Mouse (Mus musculus): ENCODE measurements around the gene Fbxo46. TPM values are rescaled to one million over a fixed set of nuclear protein-coding genes. Genes with fewer than 3 reads are reported as not detected.
A peak's percentile ranks its signal among the peaks of the same experiment; 100 is the strongest.

Gene Fbxo46
- polyA plus RNA-seq, 1 experiment from 2014 or later, result 10.8 TPM

DNA sequence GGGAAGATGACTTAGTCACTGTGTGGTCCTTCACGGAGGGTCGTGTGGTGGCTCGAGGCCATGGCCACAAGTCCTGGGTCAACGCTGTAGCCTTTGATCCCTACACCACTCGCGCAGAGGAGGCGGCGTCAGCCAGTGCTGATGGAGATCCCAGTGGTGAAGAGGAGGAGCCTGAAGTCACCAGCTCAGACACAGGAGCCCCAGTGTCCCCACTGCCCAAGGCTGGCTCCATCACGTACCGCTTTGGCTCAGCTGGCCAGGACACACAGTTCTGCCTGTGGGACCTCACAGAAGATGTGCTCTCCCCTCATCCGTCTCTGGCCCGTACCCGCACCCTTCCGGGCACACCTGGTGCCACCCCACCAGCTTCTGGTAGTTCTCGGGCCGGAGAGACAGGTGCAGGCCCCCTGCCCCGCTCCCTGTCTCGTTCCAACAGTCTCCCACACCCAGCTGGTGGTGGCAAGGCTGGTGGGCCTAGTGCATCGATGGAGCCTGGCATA, 39.2 kb upstream of the Fbxo46 start:
- H3K36me3 ChIP-seq (ENCODE audit: control insufficient read depth, insufficient read depth, low read length), result peaks cover 27% of the 10 kb centered on the region
- H3K4me1 ChIP-seq (ENCODE audit: control insufficient read depth, insufficient read depth, low read length), result peaks cover 52% of the 10 kb centered on the region
- ATAC-seq, result no peak

DNA sequence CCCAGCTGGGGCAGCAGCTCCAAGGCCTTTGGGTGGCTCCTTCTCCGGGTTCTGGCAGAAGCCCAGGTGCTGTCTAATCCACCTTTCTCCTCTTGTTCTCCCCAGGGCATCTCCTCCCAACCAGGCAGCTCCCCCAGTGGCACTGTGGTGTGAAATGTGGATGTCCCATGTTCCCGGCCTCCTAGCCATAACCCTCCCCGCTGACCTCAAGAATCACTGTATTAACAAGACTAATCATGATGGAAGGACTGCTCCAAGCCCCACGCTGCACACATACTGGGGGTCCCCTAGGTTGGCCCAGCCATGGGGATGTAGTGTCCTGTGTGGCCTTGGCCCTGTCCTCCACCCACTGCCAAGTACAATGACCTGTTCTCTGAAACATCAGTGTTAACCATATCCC, 37.5 kb upstream of the Fbxo46 start:
- peaks cover 58% of the 10 kb centered on the region for H3K4me1 ChIP-seq (ENCODE audit: control insufficient read depth, insufficient read depth, low read length)
- H3K4me3 ChIP-seq (ENCODE audit: low read length), result no peak overlapping the region
- H3K9ac ChIP-seq (ENCODE audit: low read depth, low read length), result peak overlapping the region; percentile 22; the same call in 1 of the 2 replicates
- peaks cover 27% of the 10 kb centered on the region for H3K36me3 ChIP-seq (ENCODE audit: control insufficient read depth, insufficient read depth, low read length)
- no peaks in the 10 kb centered on the region for H3K9me3 ChIP-seq (ENCODE audit: control insufficient read depth, low read length)
- 96% methylated on average over 4 of the region's 4 CpGs for WGBS
- peak overlapping the region; percentile 28; the same call in 1 of the 2 replicates for H3K27ac ChIP-seq (ENCODE audit: low read length)
- H3K27me3 ChIP-seq (replicated peaks; ENCODE audit: control insufficient read depth, insufficient read depth, low read length), result no peaks in the 10 kb centered on the region
- H3K4me2 ChIP-seq (ENCODE audit: low read depth, low read length), result no peak overlapping the region
- ATAC-seq, result no peak

More for the DNA sequence above, 39.2 kb upstream of the Fbxo46 start:
- no peak overlapping the region for H3K9ac ChIP-seq (ENCODE audit: low read depth, low read length)
- no peak overlapping the region for H3K27ac ChIP-seq (ENCODE audit: low read length)
- no peak overlapping the region for H3K4me3 ChIP-seq (ENCODE audit: low read length)
- no peaks in the 10 kb centered on the region for H3K9me3 ChIP-seq (ENCODE audit: control insufficient read depth, low read length)
- no peak overlapping the region for H3K4me2 ChIP-seq (ENCODE audit: low read depth, low read length)
- H3K27me3 ChIP-seq (replicated peaks; ENCODE audit: control insufficient read depth, insufficient read depth, low read length), result no peaks in the 10 kb centered on the region
- WGBS, result 87% methylated on average over 19 of the region's 19 CpGs

DNA sequence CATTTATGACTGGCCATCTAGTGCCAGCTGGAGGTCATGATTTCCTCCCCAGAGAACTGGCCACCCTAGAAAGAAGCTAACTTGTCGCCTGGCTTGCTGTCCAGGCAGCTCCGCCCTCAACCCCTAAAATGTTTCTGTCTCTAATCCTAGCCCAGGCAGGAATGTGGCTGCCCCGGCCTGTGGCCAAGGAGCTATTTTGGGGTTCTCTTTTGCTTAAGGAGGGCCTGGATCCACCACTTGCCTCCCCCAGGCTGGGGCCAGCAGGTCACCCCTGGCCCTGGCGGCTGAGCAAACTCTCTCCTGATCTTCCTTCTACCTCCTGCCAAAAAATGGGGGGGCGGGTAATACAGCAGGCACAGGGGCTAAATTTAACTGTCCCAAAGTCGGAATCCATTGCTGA, 36.6 kb upstream of the Fbxo46 start:
- Histone ChIP-seq H3K9me3 (ENCODE audit: control insufficient read depth, low read length) (no peaks in the 10 kb centered on the region), H3K4me3 (ENCODE audit: low read length) (no peak overlapping the region), H3K4me1 (ENCODE audit: control insufficient read depth, insufficient read depth, low read length) (peaks cover 50% of the 10 kb centered on the region), H3K9ac (ENCODE audit: low read depth, low read length) (peak overlapping the region; percentile 22), H3K4me2 (ENCODE audit: low read depth, low read length) (0 out of 2 replicates have a peak overlapping the region, but pooled peaks have one; percentile 49), H3K36me3 (ENCODE audit: control insufficient read depth, insufficient read depth, low read length) (peaks cover 31% of the 10 kb centered on the region), H3K27ac (ENCODE audit: low read length) (peak overlapping the region; percentile 10; the same call in 1 of the 2 replicates), H3K27me3 (replicated peaks; ENCODE audit: control insufficient read depth, insufficient read depth, low read length) (no peaks in the 10 kb centered on the region)
- 54% methylated on average over 6 of the region's 6 CpGs for WGBS
- ATAC-seq, result no peak

DNA sequence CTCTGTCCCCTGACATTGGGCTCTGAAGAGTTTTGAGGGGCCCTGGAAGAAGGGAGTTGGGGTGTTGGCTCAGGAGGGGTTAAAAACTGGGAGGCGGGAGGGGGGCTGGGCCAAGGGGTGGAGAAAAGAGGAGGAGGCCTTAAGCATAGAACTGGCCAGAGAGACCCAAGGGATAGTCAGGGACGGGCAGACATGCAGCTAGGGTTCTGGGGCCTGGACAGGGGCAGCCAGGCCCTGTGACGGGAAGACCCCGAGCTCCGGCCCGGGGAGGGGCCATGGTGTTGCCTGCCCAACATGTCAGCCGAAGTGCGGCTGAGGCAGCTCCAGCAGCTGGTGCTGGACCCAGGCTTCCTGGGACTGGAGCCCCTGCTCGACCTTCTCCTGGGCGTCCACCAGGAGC, 36.0 kb upstream of the Fbxo46 start, which contains the start of gene Dmpk:
Dmpk (plus strand) TSS at position 149 of the 400 bp plus-strand sequence.
- Histone ChIP-seq H3K9ac (ENCODE audit: low read depth, low read length) (peak within 1 kb of the TSS; percentile 73), H3K27ac (ENCODE audit: low read length) (peak within 1 kb of the TSS; percentile 61), H3K4me3 (ENCODE audit: low read length) (peak within 1 kb of the TSS; percentile 50), H3K27me3 (replicated peaks; ENCODE audit: control insufficient read depth, insufficient read depth, low read length) (no peaks in the 10 kb centered on the region), H3K36me3 (ENCODE audit: control insufficient read depth, insufficient read depth, low read length) (peaks cover 29% of the 10 kb centered on the region), H3K4me2 (ENCODE audit: low read depth, low read length) (peak within 1 kb of the TSS; percentile 49), H3K4me1 (ENCODE audit: control insufficient read depth, insufficient read depth, low read length) (peaks cover 50% of the 10 kb centered on the region), H3K9me3 (ENCODE audit: control insufficient read depth, low read length) (no peaks in the 10 kb centered on the region)
- WGBS, result 37% methylated on average over 10 of the region's 10 CpGs
- peak; percentile 51 for ATAC-seq

DNA sequence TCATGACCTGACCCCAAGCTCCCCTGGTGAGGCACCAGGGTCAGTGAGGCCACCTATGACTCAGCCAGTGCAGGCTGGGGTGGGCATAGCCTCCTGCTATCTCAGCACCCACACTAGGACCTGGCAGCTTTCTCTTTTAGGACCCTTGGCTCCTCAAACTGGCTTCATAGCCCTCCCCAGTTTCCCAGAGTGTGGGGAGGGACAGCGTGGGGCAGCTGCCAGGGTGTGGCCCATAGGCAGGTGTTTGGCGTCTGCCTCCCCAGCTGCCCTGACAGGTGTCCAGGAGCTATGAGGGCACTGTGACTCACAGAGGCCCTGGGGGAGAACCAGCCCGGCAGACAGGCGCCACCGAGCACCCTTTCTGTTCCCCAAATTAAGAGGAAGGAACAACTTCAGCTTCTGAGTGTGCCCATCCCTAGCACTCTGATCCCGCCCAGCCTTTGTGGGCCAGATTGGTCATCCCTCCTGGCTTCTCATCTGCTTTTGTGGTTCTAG, 35.3 kb upstream of the Fbxo46 start:
- no peaks in the 10 kb centered on the region for H3K9me3 ChIP-seq (ENCODE audit: control insufficient read depth, low read length)
- H3K9ac ChIP-seq (ENCODE audit: low read depth, low read length), result peak overlapping the region; percentile 73
- H3K4me1 ChIP-seq (ENCODE audit: control insufficient read depth, insufficient read depth, low read length), result peaks cover 50% of the 10 kb centered on the region
- peak overlapping the region; percentile 61 for H3K27ac ChIP-seq (ENCODE audit: low read length)
- H3K4me3 ChIP-seq (ENCODE audit: low read length), result peak overlapping the region; percentile 50
- peak; percentile 25 for ATAC-seq
- peak overlapping the region; percentile 49 for H3K4me2 ChIP-seq (ENCODE audit: low read depth, low read length)
- H3K27me3 ChIP-seq (replicated peaks; ENCODE audit: control insufficient read depth, insufficient read depth, low read length), result no peaks in the 10 kb centered on the region
- 49% methylated on average over 6 of the region's 6 CpGs for WGBS
- H3K36me3 ChIP-seq (ENCODE audit: control insufficient read depth, insufficient read depth, low read length), result peaks cover 28% of the 10 kb centered on the region

DNA sequence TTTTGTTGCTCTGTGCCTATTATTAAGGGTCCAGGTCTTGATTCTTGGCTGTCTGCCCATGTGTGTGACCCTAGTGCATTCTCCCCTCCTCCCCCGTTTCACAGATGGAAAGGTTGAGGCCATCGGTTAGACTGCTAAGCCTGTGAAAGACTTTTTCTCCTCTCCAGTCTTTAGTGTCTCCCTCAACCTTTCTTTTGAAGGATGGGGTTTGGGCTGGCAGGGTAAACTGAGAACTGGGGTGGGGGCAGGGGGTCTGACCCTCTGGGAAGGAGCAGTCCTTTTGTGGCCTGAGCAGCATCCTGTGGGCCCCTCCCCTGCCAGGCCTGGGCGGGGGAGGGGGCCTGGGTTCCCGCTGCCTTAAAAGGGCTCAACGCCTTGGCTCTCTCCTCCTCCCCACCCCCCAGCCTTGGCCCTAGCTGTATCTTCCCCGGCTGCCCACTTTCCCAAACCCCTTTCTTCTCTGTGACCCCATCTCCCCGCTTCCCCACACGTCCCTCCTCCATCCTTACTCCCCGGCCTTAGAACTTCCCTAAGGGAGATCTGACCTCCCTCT, 34.7 kb upstream of the Fbxo46 start:
- no peaks in the 10 kb centered on the region for H3K9me3 ChIP-seq (ENCODE audit: control insufficient read depth, low read length)
- no peaks in the 10 kb centered on the region for H3K27me3 ChIP-seq (replicated peaks; ENCODE audit: control insufficient read depth, insufficient read depth, low read length)
- H3K4me2 ChIP-seq (ENCODE audit: low read depth, low read length), result peak overlapping the region; percentile 49
- peaks cover 50% of the 10 kb centered on the region for H3K4me1 ChIP-seq (ENCODE audit: control insufficient read depth, insufficient read depth, low read length)
- peak overlapping the region; percentile 50 for H3K4me3 ChIP-seq (ENCODE audit: low read length)
- 32% methylated on average over 9 of the region's 9 CpGs for WGBS
- ATAC-seq, result no peak
- H3K36me3 ChIP-seq (ENCODE audit: control insufficient read depth, insufficient read depth, low read length), result peaks cover 28% of the 10 kb centered on the region
- H3K27ac ChIP-seq (ENCODE audit: low read length), result peak overlapping the region; percentile 69
- peak overlapping the region; percentile 73 for H3K9ac ChIP-seq (ENCODE audit: low read depth, low read length)

DNA sequence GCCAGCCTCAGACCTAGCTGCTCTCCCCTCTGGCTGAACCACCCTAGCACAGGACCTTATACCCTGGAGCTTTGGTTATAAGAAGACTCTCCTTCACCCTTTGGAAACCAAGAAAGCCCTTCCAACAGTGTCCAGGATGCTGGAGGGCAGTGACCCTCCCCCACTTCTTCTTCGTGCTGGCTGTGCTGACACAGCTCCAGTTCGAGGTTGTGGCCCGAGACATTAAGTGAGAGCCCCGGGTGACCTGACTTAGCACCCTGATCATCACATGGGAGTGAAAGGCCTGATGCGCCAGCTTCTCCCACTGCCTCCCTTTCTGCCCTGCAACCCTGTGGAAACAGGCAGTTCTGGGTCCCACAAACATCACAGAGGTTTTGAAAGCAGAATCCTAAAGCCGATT, 34.2 kb upstream of the Fbxo46 start:
- Histone ChIP-seq H3K9me3 (ENCODE audit: control insufficient read depth, low read length) (no peaks in the 10 kb centered on the region), H3K4me1 (ENCODE audit: control insufficient read depth, insufficient read depth, low read length) (peaks cover 50% of the 10 kb centered on the region), H3K27ac (ENCODE audit: low read length) (peak overlapping the region; percentile 69), H3K9ac (ENCODE audit: low read depth, low read length) (peak overlapping the region; percentile 73), H3K27me3 (replicated peaks; ENCODE audit: control insufficient read depth, insufficient read depth, low read length) (no peaks in the 10 kb centered on the region), H3K4me2 (ENCODE audit: low read depth, low read length) (peak overlapping the region; percentile 49), H3K4me3 (ENCODE audit: low read length) (peak overlapping the region; percentile 50), H3K36me3 (ENCODE audit: control insufficient read depth, insufficient read depth, low read length) (peaks cover 25% of the 10 kb centered on the region)
- 9% methylated on average over 6 of the region's 6 CpGs for WGBS
- ATAC-seq, result no peak

DNA sequence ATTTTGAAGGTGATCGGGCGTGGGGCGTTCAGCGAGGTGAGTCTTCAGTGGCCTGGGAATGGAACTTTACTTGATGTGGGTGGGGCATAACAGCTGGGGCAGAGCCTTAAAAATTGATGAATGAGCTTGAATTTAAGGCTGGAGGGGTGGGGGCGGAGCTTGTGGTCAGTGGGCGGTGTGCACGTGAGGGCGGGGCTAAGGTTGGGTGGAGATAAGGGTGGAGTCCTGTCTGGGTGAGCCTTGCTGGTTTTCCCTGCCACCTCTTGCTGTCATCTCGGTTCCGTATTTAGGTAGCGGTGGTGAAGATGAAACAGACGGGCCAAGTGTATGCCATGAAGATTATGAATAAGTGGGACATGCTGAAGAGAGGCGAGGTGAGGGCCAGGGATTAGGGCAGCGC, 33.6 kb upstream of the Fbxo46 start:
- peak; percentile 59 for ATAC-seq
- Histone ChIP-seq H3K27ac (ENCODE audit: low read length) (peak overlapping the region; percentile 69; the same call in 1 of the 2 replicates), H3K4me3 (ENCODE audit: low read length) (peak overlapping the region; percentile 50), H3K4me1 (ENCODE audit: control insufficient read depth, insufficient read depth, low read length) (peaks cover 50% of the 10 kb centered on the region), H3K4me2 (ENCODE audit: low read depth, low read length) (peak overlapping the region; percentile 49), H3K9ac (ENCODE audit: low read depth, low read length) (peak overlapping the region; percentile 73), H3K27me3 (replicated peaks; ENCODE audit: control insufficient read depth, insufficient read depth, low read length) (no peaks in the 10 kb centered on the region), H3K36me3 (ENCODE audit: control insufficient read depth, insufficient read depth, low read length) (peaks cover 20% of the 10 kb centered on the region), H3K9me3 (ENCODE audit: control insufficient read depth, low read length) (no peaks in the 10 kb centered on the region)
- 14% methylated on average over 14 of the region's 14 CpGs for WGBS

DNA sequence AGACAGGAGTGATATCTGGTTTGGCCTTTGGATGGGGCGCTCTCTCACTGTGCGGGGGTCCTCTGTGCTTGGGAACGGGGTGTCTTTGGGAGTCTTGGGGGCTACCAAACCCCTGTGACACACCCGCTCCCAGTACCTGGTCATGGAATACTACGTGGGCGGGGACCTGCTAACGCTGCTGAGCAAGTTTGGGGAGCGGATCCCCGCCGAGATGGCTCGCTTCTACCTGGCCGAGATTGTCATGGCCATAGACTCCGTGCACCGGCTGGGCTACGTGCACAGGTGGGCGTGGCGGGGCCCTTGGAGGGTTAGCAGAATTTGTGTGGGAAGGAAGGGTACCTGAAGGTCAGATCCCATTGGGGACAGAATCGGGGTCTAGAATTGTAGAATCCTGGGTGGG, 32.9 kb upstream of the Fbxo46 start:
- H3K9ac ChIP-seq (ENCODE audit: low read depth, low read length), result no peak overlapping the region
- 69% methylated on average over 18 of the region's 18 CpGs for WGBS
- H3K4me1 ChIP-seq (ENCODE audit: control insufficient read depth, insufficient read depth, low read length), result peaks cover 52% of the 10 kb centered on the region
- H3K36me3 ChIP-seq (ENCODE audit: control insufficient read depth, insufficient read depth, low read length), result peaks cover 13% of the 10 kb centered on the region
- H3K9me3 ChIP-seq (ENCODE audit: control insufficient read depth, low read length), result no peaks in the 10 kb centered on the region
- no peak overlapping the region for H3K4me2 ChIP-seq (ENCODE audit: low read depth, low read length)
- H3K27ac ChIP-seq (ENCODE audit: low read length), result no peak overlapping the region
- ATAC-seq, result no peak
- H3K27me3 ChIP-seq (replicated peaks; ENCODE audit: control insufficient read depth, insufficient read depth, low read length), result no peaks in the 10 kb centered on the region
- H3K4me3 ChIP-seq (ENCODE audit: low read length), result no peak overlapping the region
